Mouse (Mus musculus): ENCODE results near the gene Gtf2f1. TPM values are rescaled to one million over a fixed set of nuclear protein-coding genes. Genes with fewer than 3 reads are reported as not detected.

Gtf2f1 gene
- total RNA-seq, 2 experiments from 2014 or later = 54.9 to 58.4 TPM

DNA sequence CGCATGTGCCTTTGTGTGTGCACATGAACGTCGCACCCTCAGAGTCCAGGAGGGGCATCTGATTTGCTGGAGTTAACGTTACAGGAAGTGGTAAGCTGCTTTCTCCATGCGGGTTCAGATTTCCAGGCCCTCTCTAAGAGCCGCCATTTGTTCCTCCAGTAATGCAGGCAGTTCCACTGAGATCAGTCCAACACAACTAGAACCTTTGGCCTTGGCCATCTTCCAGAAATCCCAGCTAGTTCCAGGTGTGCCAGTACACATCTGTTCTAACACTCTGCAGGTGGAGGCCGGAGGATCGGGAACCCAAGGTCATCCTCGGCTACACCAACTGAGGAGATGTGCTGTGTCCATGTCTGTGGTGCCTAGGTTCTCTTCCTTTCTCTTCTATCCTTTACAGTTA, 26.2 kb downstream of the Gtf2f1 start:
- DNase-seq (ENCODE audit: low spot score in 2 of 2) = no peak
- intact Hi-C loops (cut with DNase I) = loop anchor here (5.0 kb wide), 1 partner anchor 178 kb away; no protein-coding TSS in a partner anchor

GRCm38 (mm10) chr17:56982013-56982412, 29.1 kb downstream of the Gtf2f1 start, which contains the start of gene Acer1:
Gene Acer1 (minus strand): TSS chr17:56982126.
- no peak for DNase-seq (ENCODE audit: low spot score in 2 of 2)
- intact Hi-C loops (cut with DNase I) = no loop called here

DNA sequence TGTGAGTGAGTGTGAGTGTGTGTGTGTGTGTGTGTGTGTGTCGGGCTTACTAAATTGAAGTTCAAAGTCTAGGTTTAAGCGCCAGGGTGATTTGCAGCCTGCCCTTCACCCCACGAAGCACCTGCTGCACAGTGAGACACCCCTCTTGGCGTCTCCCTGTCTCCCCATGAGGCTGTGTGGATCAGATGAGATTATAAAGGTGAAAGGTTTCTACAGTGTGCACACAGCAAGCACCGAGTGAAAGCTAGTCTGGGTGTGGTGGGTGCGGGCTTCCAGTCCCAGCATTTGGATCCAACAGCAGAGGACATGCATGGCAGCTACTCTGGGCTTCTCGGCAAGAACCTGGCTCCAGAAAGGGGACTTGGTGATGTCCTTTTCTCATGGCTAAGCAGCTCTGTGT, 30.0 kb downstream of the Gtf2f1 start:
- intact Hi-C loops (cut with DNase I) = no loop called here
- no peak for DNase-seq (ENCODE audit: low spot score in 2 of 2)

DNA sequence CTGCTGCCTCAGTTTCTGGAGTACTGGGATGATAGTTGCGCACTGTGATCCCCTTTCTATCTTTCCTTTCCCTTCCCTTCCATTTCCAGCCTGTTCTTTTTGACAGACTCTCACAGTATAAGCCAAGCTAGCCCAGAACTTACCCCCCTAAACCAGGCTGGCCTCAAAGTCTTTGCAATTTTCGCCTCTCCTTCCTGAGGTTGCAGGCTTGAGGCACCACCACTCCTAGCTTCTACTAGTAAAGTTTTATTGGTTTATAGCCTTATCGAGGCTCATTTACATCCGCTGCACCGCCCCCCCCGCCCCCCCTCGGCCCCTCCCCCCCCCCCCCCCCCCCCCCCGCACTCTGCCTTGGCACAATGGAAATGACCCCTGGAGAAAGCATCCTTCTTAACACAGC, 31.6 kb downstream of the Gtf2f1 start:
- intact Hi-C loops (cut with DNase I) = no loop called here
- DNase-seq (ENCODE audit: low spot score in 2 of 2) = no peak

DNA sequence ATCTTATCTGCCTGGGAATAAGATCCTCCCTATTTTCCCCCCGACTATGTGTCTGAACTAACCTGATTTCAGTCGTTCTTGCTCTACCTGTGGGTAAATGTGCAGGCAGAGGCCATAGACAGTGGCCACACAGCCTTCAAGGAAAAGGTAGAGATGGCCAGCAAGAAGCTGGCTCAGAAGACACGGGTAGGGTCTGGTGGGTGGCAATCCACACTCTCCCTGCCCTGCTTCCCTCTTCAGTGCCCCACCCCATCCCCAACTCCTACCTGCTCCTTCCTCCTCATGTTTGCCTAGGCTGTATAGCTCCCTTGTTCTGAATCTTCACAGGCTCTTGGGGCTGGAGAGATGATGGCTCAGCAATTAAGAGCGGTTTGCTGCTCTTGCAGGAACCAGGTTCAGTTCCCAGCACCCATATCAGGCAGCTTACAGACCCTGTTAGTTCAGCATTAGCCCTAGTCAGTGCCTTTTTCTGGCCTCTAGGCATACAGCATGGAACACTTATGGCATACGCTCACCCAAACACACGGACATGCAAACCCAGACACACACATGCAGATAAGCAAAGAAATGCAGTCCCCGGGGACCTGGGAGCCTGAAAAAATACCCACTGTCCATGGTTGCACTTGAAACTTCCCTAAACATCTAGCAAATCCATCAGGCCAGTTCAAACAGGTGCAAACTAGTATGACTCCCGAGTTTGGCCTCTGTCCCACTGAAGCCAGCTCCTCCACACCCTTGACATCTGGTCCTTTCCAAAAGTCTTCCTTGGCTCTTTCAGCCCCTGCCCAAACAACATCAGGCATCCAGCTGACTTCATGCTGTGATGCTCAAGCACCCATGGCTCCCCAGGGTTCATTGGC, 34.3 kb downstream of the Gtf2f1 start:
- no peak for DNase-seq (ENCODE audit: low spot score in 2 of 2)
- intact Hi-C loops (cut with DNase I) = no loop called here

GRCm38 (mm10) chr17:56975391-56975790, 35.7 kb downstream of the Gtf2f1 start:
- intact Hi-C loops (cut with DNase I) = no loop called here

GRCm38 (mm10) chr17:56974708-56975240, 36.3 kb downstream of the Gtf2f1 start:
- intact Hi-C loops (cut with DNase I) = no loop called here
- no peak for DNase-seq (ENCODE audit: low spot score in 2 of 2)

More at GRCm38 (mm10) chr17:56975391-56975790, 35.7 kb downstream of the Gtf2f1 start:
- DNase-seq (ENCODE audit: low spot score in 2 of 2) = no peak

GRCm38 (mm10) chr17:56973956-56974707, 37.0 kb downstream of the Gtf2f1 start:
- DNase-seq (ENCODE audit: low spot score in 2 of 2) = no peak
- intact Hi-C loops (cut with DNase I) = no loop called here

GRCm38 (mm10) chr17:56970081-56970480, 41.0 kb downstream of the Gtf2f1 start:
- DNase-seq (ENCODE audit: low spot score in 2 of 2) = no peak
- intact Hi-C loops (cut with DNase I) = no loop called here

DNA sequence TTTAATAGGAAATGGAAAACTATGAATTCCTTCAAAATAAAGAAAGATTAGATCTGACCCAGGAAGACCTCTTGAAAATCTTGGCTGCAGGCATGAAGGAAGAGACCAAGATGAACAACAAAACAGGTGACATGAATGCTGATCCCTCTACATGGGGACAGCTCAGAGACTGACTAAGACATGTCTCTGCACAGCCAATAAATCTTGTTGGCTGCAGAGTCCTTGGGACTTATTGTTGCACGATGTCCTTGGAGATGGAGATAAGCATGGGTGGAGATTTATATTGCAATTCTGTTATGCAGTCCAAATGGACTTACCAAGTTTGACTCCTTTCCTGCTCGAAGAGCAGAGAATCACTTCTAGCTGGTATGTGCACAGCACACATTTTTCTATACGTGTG, 41.8 kb downstream of the Gtf2f1 start:
- no peak for DNase-seq (ENCODE audit: low spot score in 2 of 2)
- intact Hi-C loops (cut with DNase I) = no loop called here

DNA sequence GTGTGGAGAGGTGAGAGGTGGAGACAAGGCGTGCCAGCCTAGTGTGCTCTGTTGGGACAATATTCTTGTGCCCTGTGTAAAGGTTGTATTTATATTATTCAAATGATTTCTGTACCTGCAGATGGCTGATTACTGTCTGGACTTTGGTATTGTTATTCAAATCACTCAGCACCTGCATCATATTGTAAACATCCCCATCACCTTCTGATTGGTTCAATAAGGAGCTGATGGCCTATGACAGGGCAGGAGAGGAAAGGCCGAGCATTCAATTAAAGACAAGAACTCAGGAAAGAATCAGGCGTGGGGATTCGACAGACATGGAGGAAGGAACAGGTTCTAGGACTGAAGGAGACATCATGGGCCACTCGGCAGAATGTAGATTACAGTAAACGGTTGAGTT, 47.4 kb downstream of the Gtf2f1 start:
- intact Hi-C loops (cut with DNase I) = no loop called here
- no peak for DNase-seq (ENCODE audit: low spot score in 2 of 2)

DNA sequence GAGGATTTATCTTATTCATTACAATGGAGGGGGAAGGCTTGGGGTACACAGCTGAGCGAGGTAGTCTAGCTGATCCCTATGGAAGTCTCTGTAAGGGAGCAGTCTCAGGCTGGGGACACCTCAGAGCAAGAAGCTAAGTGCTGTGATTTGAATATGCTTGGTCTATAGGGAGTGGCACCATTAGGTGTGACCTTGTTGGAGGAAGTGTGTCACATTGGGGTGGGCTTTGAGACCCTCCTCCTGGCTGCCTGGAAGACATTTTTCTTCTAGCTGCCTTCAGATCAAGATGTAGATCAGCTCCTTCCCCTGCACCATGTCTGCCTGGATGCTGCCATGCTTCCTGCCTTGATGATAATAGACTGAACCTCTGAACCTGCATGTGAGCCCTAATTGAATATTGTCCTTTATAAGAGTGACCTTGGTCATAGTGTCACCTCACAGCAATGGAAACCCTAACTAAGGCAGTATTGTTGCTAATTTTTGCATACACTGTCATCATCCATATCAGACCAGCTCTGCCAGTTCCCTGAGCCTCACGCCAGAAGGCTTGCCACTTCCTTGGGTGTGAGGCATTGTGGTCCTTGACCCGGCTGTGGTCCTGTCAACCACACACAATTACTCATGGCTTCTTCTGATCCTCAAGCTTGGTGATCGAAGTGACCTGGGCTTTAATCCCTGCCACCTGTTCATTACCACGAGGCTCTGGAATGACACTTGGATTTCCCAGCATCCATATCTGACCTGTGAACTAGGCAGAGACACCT, 48.3 kb downstream of the Gtf2f1 start:
- intact Hi-C loops (cut with DNase I) = no loop called here
- no peak for DNase-seq (ENCODE audit: low spot score in 2 of 2)

GRCm38 (mm10) chr17:56961880-56962279, 49.2 kb downstream of the Gtf2f1 start:
- no peak for DNase-seq (ENCODE audit: low spot score in 2 of 2)
- intact Hi-C loops (cut with DNase I) = no loop called here

DNA sequence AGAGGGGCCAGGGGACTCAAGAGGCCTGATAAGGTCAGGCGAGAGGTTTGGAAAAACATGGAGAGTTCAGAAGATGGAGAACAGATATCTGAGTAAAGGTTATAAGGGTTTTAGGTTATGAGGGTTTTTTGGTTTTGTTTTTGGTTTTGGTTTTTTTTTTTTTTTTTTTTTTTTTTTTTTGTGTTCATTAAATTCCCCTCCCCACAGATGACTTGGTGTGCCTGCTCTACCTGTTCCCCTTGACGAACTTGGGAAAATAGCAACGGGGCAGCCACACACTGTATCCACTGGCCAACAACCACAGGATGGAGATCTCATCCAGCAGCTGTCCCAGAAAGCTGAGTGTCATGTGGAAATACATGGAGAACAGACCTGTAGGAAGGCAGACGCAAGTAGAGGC, 52.4 kb downstream of the Gtf2f1 start:
- no peak for DNase-seq (ENCODE audit: low spot score in 2 of 2)
- intact Hi-C loops (cut with DNase I) = no loop called here

DNA sequence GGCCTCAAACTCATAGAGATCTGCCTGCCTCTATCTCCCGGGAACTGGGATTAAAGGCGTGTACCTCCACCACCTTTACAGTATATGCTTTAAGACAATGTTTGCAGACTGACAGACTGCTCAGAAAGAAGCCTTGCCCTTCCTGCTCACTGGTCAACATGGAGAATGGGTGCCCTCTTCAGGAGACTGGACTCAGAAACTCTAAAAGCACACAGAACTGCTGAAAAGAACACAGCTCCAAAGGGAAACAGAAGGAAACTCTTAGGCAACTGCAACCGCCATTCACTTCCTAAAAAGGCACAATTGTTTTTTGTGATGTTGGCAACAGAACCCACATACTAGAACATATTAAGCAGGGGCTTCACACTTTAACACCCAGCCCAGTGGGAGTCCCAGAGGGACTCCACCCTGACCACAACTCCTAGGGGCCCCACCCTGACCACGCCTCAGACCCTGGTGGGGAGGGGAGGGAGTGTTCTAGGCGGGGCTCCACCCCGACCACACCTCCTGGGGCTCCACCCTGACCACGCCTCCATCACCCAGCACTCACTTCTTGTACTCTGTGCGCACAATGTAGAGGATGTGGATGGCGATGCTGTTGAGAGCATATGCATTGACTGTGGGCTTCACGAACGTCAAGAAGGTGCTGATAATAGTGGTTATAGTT, 53.2 kb downstream of the Gtf2f1 start:
- intact Hi-C loops (cut with DNase I) = no loop called here
- no peak for DNase-seq (ENCODE audit: low spot score in 2 of 2)

GRCm38 (mm10) chr17:56954871-56955270, 56.2 kb downstream of the Gtf2f1 start:
- no peak for DNase-seq (ENCODE audit: low spot score in 2 of 2)
- intact Hi-C loops (cut with DNase I) = no loop called here

Measured in left cerebral cortex, postnatal 14 days (tissue).